Mouse (Mus musculus) thymus, adult 2 months (tissue): Measurements from ENCODE around the gene Natd1. TPM values are rescaled to one million over a fixed set of nuclear protein-coding genes. Genes with fewer than 3 reads are reported as not detected.

ENCODE experiments used
- DNase-seq: peaks from one replicate; pipeline ENCODE4 v3.0.0; 2021
- H3K27ac ChIP-seq: fragments of 200-500 bp; 2 replicates; pipeline ENCODE4 v1.5.1; 2012; ENCODE audit warnings: low read length, control low read depth; ENCODE audit not compliant: control insufficient read depth, insufficient read depth
- H3K27me3 ChIP-seq: fragments of 200-500 bp; 2 replicates; pipeline ENCODE4 v1.6.1; 2012; ENCODE audit warnings: mild to moderate bottlenecking, low read length, moderate library complexity, mixed read lengths; ENCODE audit not compliant: control insufficient read depth, insufficient read depth
- H3K36me3 ChIP-seq: fragments of 200-500 bp; 2 replicates; pipeline ENCODE4 v1.6.1; 2012; ENCODE audit warnings: mild to moderate bottlenecking, low read length, moderate library complexity; ENCODE audit not compliant: control insufficient read depth, insufficient read depth
- H3K4me1 ChIP-seq: fragments of 200-500 bp; replicated peaks from 2 replicates; pipeline ENCODE4 v1.6.1; 2012; ENCODE audit warnings: low read length; ENCODE audit not compliant: control insufficient read depth, insufficient read depth
- H3K4me3 ChIP-seq: fragments of 200-500 bp; 2 replicates; pipeline ENCODE4 v1.5.1; 2012; ENCODE audit warnings: mild to moderate bottlenecking, low read length, control low read depth, moderate library complexity; ENCODE audit not compliant: control insufficient read depth, insufficient read depth
- CTCF ChIP-seq: fragments of 200-500 bp; IDR thresholded peaks from 2 replicates; pipeline ENCODE4 v1.5.1; 2012; ENCODE audit warnings: mild to moderate bottlenecking, control low read depth, low read length, moderate library complexity, borderline replicate concordance; ENCODE audit not compliant: control insufficient read depth, poor library complexity, insufficient read depth; ENCODE audit errors: extremely low read depth
- POLR2A ChIP-seq: fragments of 200-500 bp; IDR thresholded peaks from 2 replicates; pipeline ENCODE4 v1.6.1; 2012; ENCODE audit warnings: mild to moderate bottlenecking, low read length, control low read depth, moderate library complexity; ENCODE audit not compliant: control insufficient read depth, poor library complexity, insufficient read depth; ENCODE audit errors: extremely low read depth
- WGBS: fragments of 180-500 bp; shearing (Covaris S2); methylation state at CpG from one replicate; pipeline ENCODE4 v1.1.7; 2018; 5-methylcytosine and 5-hydroxymethylcytosine counted together
- polyA plus RNA-seq: library from polyadenylated mRNA; depleted of rRNA; stranded (reverse); fragments of >200 nt; gene quantifications from 2 replicates; pipeline ENCODE4 v1.2.3, GENCODE M21; 2012

The Natd1 gene
- polyA plus RNA-seq, 1 experiment = 62.9 TPM

DNA sequence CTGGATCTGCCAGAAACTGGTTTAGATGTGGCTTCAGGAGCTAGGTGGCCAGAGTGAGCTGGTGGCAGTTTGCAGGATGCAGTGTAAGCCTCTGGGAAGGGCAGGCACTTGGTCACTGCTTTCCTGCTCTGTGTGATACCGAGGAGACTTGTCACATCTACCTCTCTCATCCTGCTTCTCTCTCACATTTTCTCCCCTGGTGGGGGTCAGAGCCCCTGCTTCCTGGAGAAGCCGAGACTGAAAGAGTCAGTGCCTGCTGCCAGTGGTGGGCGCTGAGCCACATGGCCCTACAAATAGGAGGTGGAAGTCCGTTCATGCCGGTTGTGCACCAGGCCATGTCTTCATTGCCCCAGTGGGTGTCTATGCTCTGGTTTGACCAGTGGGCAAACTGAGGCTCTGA, 26.0 kb upstream of the Natd1 start:
- WGBS = 97% methylated on average over 5 of the region's 5 CpGs
- TF ChIP-seq CTCF (no peak), POLR2A (no peak)
- H3K27ac ChIP-seq = no peak overlapping the region
- no peaks in the 10 kb centered on the region for H3K27me3 ChIP-seq
- peaks cover 11% of the 10 kb centered on the region; the same call in 1 of the 2 replicates for H3K36me3 ChIP-seq
- peaks cover 8% of the 10 kb centered on the region for H3K4me1 ChIP-seq
- no peak for DNase-seq
- H3K4me3 ChIP-seq = no peak overlapping the region

DNA sequence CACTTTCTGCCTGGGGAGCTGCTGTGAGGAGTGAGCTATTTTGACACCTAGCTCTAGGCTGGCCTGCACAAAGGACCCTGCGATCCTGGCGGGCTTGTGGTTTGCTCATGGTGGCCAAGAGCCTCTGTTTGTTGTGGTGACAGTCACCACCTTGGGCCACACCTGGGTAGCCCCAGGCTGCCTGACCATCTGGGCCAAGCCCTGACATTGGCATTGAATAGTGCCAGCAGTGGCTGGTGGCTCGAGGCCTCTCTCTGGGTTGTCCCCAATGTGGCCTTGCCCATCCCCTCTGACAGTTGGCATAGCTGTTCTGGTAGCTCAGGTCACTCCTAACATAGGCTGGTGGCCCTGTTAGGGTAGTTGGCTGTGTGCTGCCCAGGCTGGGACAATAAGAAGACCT, 24.9 kb upstream of the Natd1 start:
- H3K4me3 ChIP-seq = no peak overlapping the region
- no peak overlapping the region for H3K27ac ChIP-seq
- WGBS = 83% methylated on average over 3 of the region's 3 CpGs
- H3K27me3 ChIP-seq = no peaks in the 10 kb centered on the region
- no peak for DNase-seq
- H3K4me1 ChIP-seq = peaks cover 16% of the 10 kb centered on the region
- peaks cover 8% of the 10 kb centered on the region; the same call in 1 of the 2 replicates for H3K36me3 ChIP-seq
- TF ChIP-seq CTCF = no peak
- TF ChIP-seq POLR2A = no peak

DNA sequence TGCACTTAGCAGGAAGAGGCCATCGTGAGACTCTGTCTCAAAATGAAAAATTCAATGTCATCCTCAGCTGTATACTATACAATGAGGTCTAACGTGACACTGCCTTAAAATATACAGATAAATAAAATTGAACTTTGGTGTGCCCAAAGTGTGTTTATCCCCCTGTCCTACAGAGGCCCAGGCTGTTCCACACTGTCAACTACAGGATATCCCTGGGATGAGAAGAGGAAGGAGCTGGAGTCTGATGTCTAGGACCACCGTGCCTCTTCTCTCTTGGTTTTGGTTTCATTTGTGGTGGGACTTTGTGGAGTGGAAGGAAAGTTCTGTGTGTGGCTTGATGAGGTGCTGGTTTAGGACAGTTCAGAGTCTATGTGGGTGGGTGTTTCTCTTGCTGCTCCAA, 23.1 kb upstream of the Natd1 start:
- Histone ChIP-seq H3K4me3 (no peak overlapping the region), H3K4me1 (peaks cover 19% of the 10 kb centered on the region), H3K36me3 (no peaks in the 10 kb centered on the region; the same call in 1 of the 2 replicates), H3K27ac (no peak overlapping the region), H3K27me3 (no peaks in the 10 kb centered on the region)
- TF ChIP-seq POLR2A (no peak), CTCF (no peak)
- DNase-seq = no peak
- 14% methylated on average over 3 of the region's 3 CpGs for WGBS

DNA sequence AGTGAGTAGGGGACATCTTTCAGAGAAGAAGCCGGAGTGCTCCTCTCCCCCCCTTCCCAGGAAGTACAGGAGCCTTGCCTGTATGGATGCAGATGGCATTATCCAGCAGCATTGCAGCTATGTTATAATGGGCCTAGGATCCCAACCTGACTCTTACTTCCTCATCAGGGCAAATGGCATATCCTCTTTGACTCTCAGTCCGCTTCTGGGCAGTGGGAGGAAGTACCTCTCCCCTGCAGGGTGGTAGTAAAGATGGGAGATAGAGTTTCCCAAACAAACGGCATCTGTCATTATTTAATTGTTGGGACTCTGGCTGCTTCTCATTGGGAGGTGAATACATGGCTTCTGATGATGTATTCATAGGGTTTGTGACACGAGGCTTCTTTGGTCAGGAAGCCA, 21.4 kb upstream of the Natd1 start:
- WGBS = 49% methylated on average over 4 of the region's 4 CpGs

DNA sequence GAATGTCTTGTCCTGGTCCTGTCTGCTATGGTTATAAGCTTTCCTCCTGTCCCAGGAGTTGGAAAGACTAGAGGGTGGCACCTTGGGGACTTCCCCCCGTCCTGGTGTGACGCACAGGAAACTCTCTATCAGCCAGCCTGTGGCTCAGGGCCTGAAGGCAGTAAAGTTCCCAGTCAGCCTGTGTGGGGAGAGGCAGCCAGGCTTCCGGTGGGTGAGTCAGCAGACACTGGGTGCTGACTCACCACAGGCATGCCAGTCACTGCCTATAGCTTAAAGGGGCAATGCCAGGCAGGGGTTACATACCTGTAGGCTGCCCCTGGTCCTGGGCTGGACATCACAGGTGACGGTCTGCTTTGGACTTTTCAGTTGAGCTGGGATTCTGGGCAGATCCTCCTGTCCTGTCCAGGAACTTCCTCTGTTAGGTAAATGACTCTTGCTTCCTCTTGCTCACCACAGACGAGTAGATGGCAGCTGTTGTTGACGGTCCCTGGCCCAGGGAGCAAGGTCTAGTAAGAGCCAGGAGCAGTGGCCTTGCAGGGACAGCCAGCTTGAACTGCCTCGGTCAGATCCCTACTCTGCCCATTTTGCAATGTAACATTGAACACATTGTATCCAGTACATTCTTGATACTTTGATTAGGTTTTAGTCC, 20.9 kb upstream of the Natd1 start:
- TF ChIP-seq POLR2A (no peak), CTCF (no peak)
- H3K27me3 ChIP-seq = no peaks in the 10 kb centered on the region
- H3K27ac ChIP-seq = peak overlapping the region; percentile 39; the same call in 1 of the 2 replicates
- peaks cover 32% of the 10 kb centered on the region for H3K4me1 ChIP-seq
- DNase-seq = peak; percentile 60
- H3K36me3 ChIP-seq = no peaks in the 10 kb centered on the region
- H3K4me3 ChIP-seq = no peak overlapping the region
- WGBS = 13% methylated on average over 7 of the region's 7 CpGs

More for the DNA sequence above, 21.4 kb upstream of the Natd1 start:
- no peak overlapping the region for H3K27ac ChIP-seq
- no peaks in the 10 kb centered on the region for H3K27me3 ChIP-seq
- H3K4me3 ChIP-seq = no peak overlapping the region
- H3K36me3 ChIP-seq = no peaks in the 10 kb centered on the region
- peaks cover 30% of the 10 kb centered on the region for H3K4me1 ChIP-seq
- TF ChIP-seq CTCF = no peak
- TF ChIP-seq POLR2A = no peak
- no peak for DNase-seq

GRCm38 (mm10) chr11:60934795-60935194, 20.2 kb upstream of the Natd1 start:
- 79% methylated on average over 2 of the region's 2 CpGs for WGBS
- H3K36me3 ChIP-seq = no peaks in the 10 kb centered on the region
- TF ChIP-seq CTCF (no peak), POLR2A (no peak)

DNA sequence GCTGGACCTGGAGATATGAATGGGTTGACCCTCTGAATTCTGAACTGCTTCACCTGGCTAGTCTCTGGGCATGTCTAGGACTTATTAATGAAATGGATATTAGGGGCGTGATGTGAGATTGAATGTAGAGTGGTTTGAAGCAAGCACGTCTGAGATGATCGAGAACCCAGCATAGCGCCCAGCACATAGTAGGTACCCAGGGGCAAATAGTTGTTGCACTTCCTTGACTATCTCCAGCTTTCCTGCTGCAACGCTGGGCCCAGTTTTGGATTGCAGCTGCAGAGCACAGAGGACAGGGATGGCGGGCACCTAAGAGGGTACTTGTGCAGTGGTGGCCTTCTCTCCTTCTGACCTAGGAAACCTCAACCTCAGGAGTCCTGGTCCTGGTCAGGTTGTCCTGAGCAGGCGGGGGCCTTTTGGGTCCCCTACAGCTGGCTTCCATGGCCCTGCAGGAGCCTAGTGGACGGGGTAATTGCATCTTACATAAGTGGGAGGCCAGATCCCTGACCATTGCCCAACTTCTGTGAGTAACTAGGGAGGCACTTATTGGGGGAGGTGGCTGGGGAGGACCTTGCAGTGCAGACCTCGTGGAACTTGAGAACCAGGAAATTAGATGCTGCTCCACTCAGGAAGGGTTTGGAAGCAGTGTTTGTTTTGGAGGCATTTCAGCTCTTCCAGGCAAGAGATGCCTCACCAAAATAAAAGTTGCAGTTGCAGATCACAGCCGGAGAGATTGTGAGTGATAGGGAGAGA, 18.8 kb upstream of the Natd1 start:
- TF ChIP-seq CTCF (no peak), POLR2A (no peak)
- Histone ChIP-seq H3K4me1 (peaks cover 32% of the 10 kb centered on the region), H3K27ac (no peak overlapping the region), H3K4me3 (no peak overlapping the region), H3K27me3 (no peaks in the 10 kb centered on the region), H3K36me3 (no peaks in the 10 kb centered on the region)
- no peak for DNase-seq
- 90% methylated on average over 10 of the region's 10 CpGs for WGBS

More at GRCm38 (mm10) chr11:60934795-60935194, 20.2 kb upstream of the Natd1 start:
- DNase-seq = no peak
- peaks cover 32% of the 10 kb centered on the region for H3K4me1 ChIP-seq
- no peak overlapping the region for H3K4me3 ChIP-seq
- H3K27me3 ChIP-seq = no peaks in the 10 kb centered on the region
- H3K27ac ChIP-seq = peak overlapping the region; percentile 39; the same call in 1 of the 2 replicates
